Comparison of ENCODE assay signal across 9 mouse cellular contexts in genomic region chr5:24303199-24303598, GRCm38 (mm10). TPM values are rescaled to one million over a fixed set of nuclear protein-coding genes. Genes with fewer than 3 reads are reported as not detected.
DNase-seq lines count a peak whose midpoint lies in the region; ATAC-seq and TF ChIP-seq lines count a peak whose summit lies in the region.
"Had no signal": no experiment of that assay in that cellular context is flagged by ENCODE, and none has a peak within 500 bp of the region (broad histone marks: within the 10 kb centered on the region; RNA-seq: fewer than 3 reads in every experiment).

No protein-coding gene starts in this region.

- WGBS in lung, embryonic 14.5 days = 61% methylated on average over 3 of the region's 3 CpGs
- WGBS in cerebellum, adult 2 months = 57% methylated on average over 3 of the region's 3 CpGs

- no peak overlapping the region for H3K27ac ChIP-seq in lung, embryonic 14.5 days (ENCODE audit: low read depth)
- H3K27ac ChIP-seq in cerebellum, adult 2 months (ENCODE audit: insufficient read depth, low read length) = no peak overlapping the region

- H3K4me2 ChIP-seq in lung, embryonic 14.5 days = no peak overlapping the region

- H3K36me3 ChIP-seq in lung, embryonic 14.5 days (ENCODE audit: insufficient read depth) = no peaks in the 10 kb centered on the region

- no peaks in the 10 kb centered on the region for H3K27me3 ChIP-seq in lung, embryonic 14.5 days (ENCODE audit: insufficient read depth, low read length)
- no peaks in the 10 kb centered on the region for H3K27me3 ChIP-seq in cerebellum, adult 2 months (ENCODE audit: control insufficient read depth, insufficient read depth, low read length)
- H3K27me3 ChIP-seq: Patski had no signal

- no peaks in the 10 kb centered on the region for H3K9me3 ChIP-seq in lung, embryonic 14.5 days (ENCODE audit: low read depth, low read length)

- peak; percentile 56 for TF ChIP-seq CTCF in lung, embryonic 14.5 days (IDR thresholded peaks at IDR 0.05; ENCODE audit: low read depth)
- no peak; the same call in 1 of the 2 replicates for TF ChIP-seq CTCF in cerebellum, adult 2 months (IDR thresholded peaks at IDR 0.05; ENCODE audit: borderline replicate concordance, insufficient read depth, low read depth, low read length)

- no peak overlapping the region for H3K9ac ChIP-seq in lung, embryonic 14.5 days

- no peak for TF ChIP-seq POLR2A in cerebellum, adult 2 months (IDR thresholded peaks at IDR 0.05; ENCODE audit: borderline replicate concordance, insufficient read depth, low read length)

- no peak for ATAC-seq in lung, embryonic 14.5 days (ENCODE audit: insufficient read depth)
- ATAC-seq: Patski had no signal

- DNase-seq in gastrocnemius, adult 18-20 months (ENCODE audit: low spot score) = peak; percentile 51
- no peak for DNase-seq in gastrocnemius, adult 8-10 months (ENCODE audit: low spot score in 2 of 2)
- DNase-seq in 3T3-L1 (ENCODE audit: low read depth, low spot score) = peak; percentile 69
- peak; percentile 71 for DNase-seq in adrenal gland, postnatal 14 days
- DNase-seq in lung, embryonic 14.5 days = peak; percentile 27
- DNase-seq in right cerebral cortex, adult 18-20 months = no peak
- DNase-seq in cerebellum, adult 2 months = no peak
- no peak for DNase-seq in gastrocnemius, postnatal 4 days (ENCODE audit: low spot score in 2 of 2)

- H3K4me1 ChIP-seq in lung, embryonic 14.5 days (ENCODE audit: insufficient read depth) = no peaks in the 10 kb centered on the region
- H3K4me1 ChIP-seq in cerebellum, adult 2 months (ENCODE audit: control insufficient read depth, insufficient read depth, low read length) = no peaks in the 10 kb centered on the region

- H3K4me3 ChIP-seq in lung, embryonic 14.5 days (ENCODE audit: low read depth, low read length) = no peak overlapping the region
- no peak overlapping the region for H3K4me3 ChIP-seq in cerebellum, adult 2 months (replicated peaks; ENCODE audit: insufficient read depth, low read depth, low read length)

RNA-seq across cellular contexts. Expression of gene Kcnh2, which starts 48.2 kb away (rescaled TPM):
- total RNA-seq in gastrocnemius, adult 18-20 months (2021) = 1 to 10 TPM; 1.1 to 1.5 TPM
- 1 to 10 TPM in 2 of 4 experiments, under 1 TPM in 2; 0.54 to 1.8 (median 1.2) TPM for total RNA-seq in gastrocnemius, adult 8-10 months (2022)
- total RNA-seq in adrenal gland, postnatal 14 days (2021) = 10.7 and 11.1 TPM in 2 replicates
- 3.9 and 5.5 TPM in 2 replicates for polyA plus RNA-seq in lung, embryonic 14.5 days (2014; fragmentation: Nextera tagmentation; extraction: Ambion mirVana)
- polyA plus RNA-seq in cerebellum, adult 2 months (2012; rRNA removed) = 83.3 and 85.2 TPM in 2 replicates
- 10 to 100 TPM; 22.4 to 24.6 TPM for total RNA-seq in gastrocnemius, postnatal 4 days (2021)

Comparison
In these comparisons a context has a peak if more than half of its experiments do, and no peak if none do; other contexts are left out.
1. DNase-seq: peak in gastrocnemius, adult 18-20 months (single experiment), 3T3-L1 (single experiment), adrenal gland, postnatal 14 days (single experiment) and lung, embryonic 14.5 days (single experiment); none in gastrocnemius, adult 8-10 months (0 of 2), right cerebral cortex, adult 18-20 months (single experiment), cerebellum, adult 2 months (0 of 2) and gastrocnemius, postnatal 4 days (0 of 2).